Mouse (Mus musculus): Measurements from ENCODE around the gene Mrps15.

Gene Mrps15

DNA sequence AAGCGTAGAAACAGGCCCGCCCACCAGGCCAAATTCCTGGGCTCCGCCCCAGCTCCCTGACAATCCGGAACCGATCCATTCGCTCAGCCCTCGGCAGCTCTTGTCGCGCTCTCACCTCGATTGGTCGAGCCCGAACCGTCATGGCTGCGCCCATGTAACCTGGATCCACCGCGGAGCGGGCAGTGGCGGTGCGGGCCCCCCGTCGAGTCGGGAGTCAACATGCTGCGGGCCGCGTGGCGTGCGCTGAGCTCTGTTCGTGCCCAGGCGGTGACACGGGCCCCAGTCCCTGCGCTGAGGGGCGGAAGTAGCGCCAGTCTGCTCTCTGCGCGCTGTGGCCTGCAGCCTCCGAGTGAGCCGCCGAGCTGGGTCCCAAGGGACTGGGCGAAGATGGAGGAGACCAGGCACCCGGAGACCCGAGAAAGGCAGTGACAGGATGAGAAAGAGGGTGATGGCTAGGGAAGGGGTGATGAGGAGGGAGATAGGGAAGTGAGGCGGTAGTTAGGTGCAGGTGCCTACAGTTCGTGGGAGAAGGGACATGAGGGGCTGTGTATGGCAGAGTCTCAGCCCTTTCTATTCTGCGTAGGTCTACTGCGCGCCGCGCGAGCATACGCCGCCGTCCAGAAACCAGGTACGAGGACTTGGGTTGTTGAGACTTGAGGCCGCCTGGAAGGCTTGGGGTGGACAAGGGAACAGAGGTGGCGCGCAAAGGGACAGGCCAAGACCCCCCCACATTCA lies at the start of gene Mrps15:
Gene Mrps15, plus strand, starts transcription at position 75 of the 735 bp plus-strand sequence.
- peak; percentile 83 for DNase-seq

DNA sequence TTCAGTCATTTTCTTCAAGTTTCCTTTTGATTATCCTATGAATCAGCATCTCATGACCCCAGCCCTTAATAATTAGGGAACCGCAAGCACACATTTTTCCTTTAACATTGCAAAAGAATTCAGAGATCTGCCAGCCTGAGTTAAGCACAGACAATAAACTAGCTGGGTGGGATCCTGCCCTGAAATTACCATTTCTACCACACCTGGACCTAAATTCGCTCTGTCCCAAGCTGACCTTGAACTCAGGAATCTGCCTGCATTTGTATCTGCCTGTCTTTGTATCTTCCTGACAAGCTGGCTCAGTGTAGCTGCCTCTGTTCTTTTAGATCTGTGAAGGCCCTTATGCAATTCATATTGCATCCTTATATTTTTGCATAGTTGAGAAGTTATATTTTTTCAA lies 48.9 kb upstream of the Mrps15 start:
- DNase-seq: no peak

DNA sequence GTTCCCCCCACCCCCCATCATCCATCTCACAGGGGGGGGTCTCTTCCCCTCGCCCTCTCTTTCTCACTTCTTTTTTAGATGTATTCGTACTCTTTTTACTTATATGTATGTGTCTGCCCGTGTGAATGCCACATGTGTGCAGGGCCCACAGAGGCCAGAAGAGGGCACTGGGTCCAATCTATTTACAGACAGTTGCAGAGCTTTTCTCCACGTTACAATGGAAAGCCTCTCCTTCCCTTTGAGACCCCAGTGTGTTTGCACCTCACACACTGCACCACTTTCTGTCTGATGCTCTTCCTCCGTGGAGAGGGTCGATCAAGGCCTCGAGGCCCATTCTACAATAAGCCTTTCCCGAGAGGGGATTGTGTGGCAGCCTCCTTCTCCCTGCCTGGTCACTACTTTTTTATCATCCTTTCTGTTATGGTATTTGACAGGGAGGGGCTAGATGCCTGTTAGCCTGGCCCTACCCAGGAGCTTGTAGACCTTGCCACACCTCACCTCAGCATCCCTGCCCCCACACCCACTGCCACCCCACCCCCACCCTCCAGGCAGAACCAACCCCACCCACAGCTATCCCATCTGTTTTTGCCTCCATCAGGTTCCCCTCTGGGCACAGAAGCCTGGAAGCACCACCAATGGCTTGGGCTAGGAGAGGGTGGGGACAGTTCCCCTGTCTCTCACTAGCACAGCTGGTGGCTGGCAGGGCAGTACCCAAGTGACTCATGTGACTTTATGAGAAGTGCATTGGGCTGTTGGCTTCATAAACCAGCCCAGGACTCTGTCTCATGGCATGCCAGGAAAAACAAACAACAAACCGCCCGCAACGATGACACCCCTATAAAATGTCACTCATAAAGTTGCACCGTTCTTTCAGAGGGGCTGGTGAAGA lies 45.2 kb upstream of the Mrps15 start:
- DNase-seq: no peak

DNA sequence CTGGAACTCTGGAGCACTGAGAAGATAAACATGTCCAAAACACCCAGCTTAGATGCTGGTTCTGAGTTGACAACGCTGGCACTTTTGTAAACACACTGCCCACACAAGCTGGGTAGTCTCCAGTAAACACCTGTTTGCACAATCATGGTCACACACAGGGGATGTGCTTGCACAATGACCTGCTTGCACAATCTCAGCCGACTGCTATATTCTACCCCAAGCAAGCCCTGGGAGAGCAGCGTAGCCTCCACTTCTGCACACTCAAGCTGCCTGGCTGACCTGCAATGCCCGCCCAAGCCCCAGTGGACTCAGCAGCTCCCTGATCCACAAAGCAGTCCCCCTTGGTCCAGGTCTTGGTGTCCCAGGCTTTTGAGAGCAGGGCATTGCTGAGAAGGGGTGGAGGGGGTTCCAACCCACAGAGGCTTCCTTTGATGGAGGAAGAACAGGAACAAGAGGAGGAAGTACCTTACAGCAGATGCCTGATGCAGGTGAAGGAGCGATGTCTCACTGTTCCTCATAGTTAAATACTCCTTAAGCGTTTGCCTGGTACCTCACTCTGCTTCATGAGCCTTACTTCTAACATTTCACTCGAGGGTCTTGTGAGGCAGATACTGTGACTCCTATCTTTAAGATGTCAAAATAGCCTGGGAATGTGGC lies 28.9 kb upstream of the Mrps15 start:
- DNase-seq: no peak

DNA sequence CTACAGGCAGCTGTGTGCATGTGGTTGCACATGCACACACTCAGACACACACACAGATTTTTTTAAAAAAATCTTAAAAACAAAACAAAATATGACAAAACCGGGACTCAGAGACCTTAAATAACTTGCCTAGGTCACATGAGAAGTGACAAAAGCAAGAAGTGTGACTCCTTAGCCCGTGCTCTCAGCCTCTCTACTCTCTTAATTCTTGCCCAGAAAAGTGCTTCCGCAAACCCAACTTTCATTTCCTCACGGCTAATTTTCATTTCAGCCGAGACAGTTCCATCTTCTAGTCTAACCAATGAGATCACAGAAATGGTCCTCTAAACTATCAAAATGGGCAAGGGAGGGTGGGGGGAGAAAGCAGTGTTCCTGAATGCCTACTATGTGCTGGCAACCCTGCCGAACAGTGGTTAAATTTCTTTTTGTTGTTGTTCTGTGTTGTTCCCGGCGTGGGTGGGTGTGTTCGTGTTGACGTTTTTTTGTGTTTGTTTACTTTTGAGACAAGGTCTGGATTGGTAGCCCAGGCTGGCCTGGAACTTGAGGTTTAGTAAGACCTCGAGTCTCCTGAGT lies 27.7 kb upstream of the Mrps15 start:
- DNase-seq: no peak

DNA sequence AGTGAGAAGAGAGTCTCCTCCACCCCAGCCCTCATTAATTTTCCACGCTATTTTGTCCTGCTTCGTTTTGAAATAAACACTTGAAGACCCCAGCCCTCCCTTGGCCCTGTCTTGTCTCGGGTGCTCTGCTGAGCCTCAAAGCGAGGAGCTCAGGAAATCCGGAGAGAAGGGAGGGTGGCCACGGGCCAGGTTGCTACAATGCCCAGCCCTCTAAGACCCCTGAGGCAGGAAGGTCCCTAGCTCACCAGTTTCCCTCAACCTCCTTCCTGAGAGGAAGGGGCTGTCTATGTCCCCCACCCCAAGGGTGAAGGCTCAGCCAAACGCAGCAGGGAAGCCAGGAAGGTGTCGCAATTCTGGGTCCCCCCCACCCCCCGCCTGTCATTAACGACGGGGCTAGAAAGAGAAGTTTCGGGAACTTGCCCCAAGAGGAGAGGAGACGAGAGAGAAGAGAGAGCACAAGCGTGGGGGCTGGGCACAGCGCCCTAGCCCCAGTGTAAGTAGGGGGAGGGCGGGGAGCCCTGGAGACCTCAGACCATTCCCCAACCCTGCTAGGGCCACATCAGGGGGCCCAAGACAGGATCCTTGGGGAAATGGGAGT lies 22.3 kb upstream of the Mrps15 start, which contains the start of gene Csf3r:
Gene Csf3r, plus strand, starts transcription at position 248 of the 598 bp plus-strand sequence.
- no peak for DNase-seq

DNA sequence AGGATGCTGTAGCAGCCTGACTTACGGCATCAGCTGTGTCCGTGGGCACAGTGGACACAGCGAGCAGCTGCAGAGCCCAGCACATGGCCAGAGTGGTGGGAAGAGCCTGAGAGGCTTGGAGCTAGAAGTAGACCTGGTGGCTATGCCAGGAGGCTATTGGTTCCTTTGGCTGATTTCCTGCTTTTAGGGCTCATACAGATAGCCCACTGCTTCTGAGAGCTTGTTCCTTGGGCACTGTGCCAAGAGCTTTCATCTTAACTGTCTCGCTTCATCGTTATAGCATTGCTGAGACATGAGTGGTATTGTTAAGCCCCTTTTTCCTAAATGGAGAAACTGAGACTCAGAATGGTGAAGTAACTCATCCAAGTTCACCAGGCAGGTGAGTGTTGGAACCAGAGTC lies 20.9 kb upstream of the Mrps15 start:
- DNase-seq: no peak

DNA sequence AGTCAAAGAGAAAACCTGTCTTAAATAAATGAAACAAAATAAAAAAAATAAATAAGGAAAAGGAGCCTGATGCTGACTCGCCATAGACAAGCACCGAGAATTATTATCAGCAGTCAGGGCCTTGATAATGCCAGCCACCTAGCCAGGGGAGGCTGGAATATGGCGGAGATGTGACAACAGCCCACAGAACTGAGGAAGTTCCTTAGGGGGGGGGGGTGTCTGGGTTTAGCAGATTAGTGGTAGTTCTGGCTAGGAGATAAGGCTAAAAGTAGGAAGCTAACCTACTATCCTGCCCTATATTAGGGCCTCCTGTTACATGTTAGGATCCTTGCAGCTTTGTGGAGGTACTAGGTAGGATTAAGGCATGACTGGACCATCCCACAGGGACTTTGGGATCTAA lies 18.7 kb upstream of the Mrps15 start:
- no peak for DNase-seq

GRCm38 (mm10) chr4:126029042-126029441 lies 17.7 kb upstream of the Mrps15 start:
- no peak for DNase-seq

- DNase-seq: no peak
These were observed 16.0 kb upstream of the Mrps15 start for GRCm38 (mm10) chr4:126030705-126031104.

GRCm38 (mm10) chr4:126035413-126035812 lies 11.3 kb upstream of the Mrps15 start:
- DNase-seq: no peak

DNA sequence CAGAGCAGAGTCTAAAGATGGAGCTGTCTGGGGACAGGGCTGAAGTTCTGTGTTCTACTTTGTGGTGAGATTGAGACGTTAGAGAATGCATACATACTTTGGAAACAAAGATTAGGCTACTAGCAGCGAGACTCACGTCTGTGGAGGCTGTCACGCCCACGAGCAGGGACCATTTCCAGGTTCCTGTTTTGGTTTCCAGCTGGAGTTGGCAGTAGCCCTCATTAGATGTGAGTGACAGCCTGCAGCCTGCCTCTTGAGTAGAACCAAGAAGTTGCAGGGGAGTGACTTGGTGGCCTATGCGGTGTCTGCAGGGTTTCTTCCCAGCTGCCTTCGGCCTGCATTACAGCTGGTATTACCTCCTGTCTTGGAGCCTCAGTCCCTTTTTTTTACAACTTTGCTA lies 4.9 kb downstream of the Mrps15 start:
- DNase-seq: no peak

DNA sequence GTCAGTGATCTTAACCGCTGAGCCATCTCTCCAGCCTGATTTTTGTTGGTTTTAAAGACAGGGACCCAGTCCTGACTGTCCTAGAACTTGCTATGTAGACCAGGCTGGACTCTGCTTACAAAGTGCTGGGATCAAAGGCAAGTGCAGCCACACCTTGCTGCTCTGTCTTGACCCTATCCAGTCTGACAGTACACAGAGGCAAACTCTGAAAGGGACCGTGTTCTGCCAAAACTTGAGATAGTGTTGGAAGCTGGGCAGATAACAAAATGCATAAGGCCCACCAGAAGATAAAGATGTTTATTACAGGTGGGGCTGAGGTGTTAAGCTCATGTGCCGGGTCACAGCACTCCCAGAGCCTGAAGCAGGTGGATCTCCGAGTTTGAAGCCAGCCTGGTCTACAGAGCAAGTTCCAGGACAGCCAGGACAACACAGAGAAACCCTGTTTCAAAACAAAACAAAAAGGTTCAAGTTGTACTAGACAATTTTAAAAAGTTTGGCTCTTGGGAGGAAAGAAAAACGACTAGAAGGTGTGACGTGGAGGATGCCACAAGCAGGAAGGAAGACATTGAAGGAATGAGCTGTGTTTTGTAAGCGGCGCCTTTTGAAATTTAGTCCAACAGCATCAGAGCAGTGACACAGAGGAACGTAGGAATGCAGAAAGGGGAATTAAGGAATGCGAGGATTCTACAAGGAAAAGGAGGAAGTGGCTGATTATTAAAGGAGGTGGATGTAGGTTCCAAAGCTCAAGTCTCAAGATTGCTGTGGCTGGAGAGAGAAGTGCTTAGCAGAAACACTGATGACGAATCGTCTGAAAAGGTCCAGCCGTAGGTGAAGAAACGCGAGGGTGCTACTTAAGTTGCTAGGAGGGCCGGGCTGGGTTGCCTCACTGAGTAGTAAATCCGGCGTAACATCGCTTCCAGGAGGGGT lies 10.7 kb downstream of the Mrps15 start:
- no peak for DNase-seq

- peak; percentile 89 for DNase-seq
These were observed 11.6 kb downstream of the Mrps15 start, which contains the start of gene Oscp1 for GRCm38 (mm10) chr4:126058134-126058996. TSS of gene Oscp1 (plus strand) at chr4:126058565.

GRCm38 (mm10) chr4:126058997-126059362 lies 12.3 kb downstream of the Mrps15 start:
- DNase-seq: no peak

- no peak for DNase-seq
These were observed 16.1 kb downstream of the Mrps15 start for GRCm38 (mm10) chr4:126062856-126063255.

GRCm38 (mm10) chr4:126065241-126065640 lies 18.5 kb downstream of the Mrps15 start:
- DNase-seq: no peak

DNA sequence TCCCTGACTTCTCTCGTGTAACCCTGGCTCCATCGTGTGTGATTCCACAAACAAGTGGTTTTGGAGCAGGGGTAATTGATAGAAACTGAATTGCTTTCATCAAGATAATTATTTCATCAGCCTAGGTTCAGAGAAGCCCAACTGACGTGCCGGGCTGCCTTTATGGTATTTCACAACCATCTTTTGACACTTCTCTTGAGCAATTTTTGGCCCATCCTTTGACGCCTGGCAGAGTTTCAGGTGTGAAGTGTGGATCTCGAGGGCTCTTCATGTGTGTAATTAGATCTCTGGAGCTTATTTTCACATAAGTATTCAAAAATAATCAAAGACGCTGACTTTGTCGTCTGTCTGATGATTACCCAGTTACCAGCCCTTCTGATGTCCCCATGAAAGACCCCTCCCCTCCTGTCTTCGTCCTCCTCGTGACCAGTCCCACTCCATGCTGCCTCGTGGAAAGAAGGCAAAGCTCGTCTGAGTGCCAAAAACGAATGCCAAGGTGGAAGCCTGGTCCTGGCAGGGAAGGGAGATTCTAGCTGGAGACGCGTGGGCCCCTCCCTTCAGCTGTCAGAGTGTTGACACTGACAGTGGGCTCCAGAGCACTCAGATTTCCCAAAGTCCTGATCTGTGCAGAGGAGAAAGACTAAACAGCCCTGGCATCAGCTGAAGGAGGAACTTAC lies 20.8 kb downstream of the Mrps15 start:
- no peak for DNase-seq

DNA sequence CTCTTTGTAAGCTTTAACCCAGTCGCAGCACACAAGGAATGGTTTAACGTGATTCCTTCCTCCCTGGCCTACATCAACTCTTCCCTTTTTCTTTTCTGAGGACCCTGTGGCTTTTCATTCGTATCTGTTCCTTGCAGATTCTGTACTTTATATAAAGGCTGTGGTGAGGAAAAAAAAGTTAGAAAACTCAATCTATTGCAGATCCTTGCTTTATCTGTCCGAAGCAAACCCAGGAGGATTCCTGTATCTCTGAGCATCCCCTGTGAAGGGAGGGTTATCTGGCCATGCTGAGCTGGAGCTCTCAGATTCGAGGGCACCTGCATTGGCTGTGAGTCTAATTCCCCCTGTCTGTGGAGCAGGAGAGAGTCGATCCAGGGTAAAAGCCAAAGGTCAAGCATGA lies 22.1 kb downstream of the Mrps15 start:
- no peak for DNase-seq

DNA sequence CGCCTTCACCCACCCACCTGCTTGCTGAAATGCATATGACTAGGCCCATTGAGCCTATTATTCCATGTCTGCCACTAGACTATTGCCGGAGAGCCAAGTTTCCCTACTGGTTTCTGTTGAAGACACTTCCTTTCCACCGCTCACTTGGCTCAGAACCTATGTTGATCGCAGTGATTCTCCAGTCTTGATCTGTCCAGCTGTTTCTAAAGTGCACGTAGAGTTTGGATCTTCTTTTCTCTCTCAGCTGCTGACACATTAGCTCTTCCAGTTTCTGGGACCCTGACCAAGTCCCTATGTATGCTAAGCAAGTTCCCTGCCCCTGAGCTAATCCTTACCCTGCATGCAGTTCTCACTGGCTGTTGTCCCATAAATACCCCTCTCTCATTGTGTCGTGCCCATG lies 31.1 kb downstream of the Mrps15 start:
- DNase-seq: no peak

All from cerebellum, adult 11-12 months (tissue).